ENCODE assay signal across 12 mouse cellular contexts in the genomic region with DNA sequence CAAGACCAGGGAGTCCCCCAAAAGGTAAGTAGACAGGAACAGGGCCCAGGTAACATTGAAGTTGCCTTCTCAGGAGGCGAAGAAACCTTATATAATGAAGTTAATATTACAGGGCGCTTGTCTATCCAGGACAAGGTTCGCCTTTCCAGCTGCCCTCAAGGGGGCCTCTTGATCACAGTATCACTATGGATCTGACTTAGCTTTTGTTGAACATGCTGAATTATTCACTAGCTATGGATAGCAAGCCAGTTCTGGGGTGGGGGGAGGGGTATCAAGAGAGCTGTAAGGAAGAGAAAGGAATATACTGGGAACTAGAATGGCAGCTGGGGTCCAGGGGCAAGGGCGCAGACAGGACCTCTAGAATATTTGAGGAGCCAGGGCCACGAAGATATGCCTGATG. TPM values are rescaled to one million over a fixed set of nuclear protein-coding genes. Genes with fewer than 3 reads are reported as not detected.
DNase-seq lines count a peak whose midpoint lies in the region; ATAC-seq and TF ChIP-seq lines count a peak whose summit lies in the region.
"Had no signal": no experiment of that assay in that cellular context is flagged by ENCODE, and none has a peak within 500 bp of the region (broad histone marks: within the 10 kb centered on the region; RNA-seq: fewer than 3 reads in every experiment).

No protein-coding gene starts in this region.

- intact Hi-C loops in gastrocnemius, adult 2 months (cut with DNase I), result no loop called here
- intact Hi-C loops in left cerebral cortex, adult 2 months (cut with DNase I), result no loop called here
- intact Hi-C loops in left cerebral cortex, postnatal 14 days (cut with DNase I), result loop anchor here (5.0 kb wide), 1 partner anchor 55 kb away; no protein-coding TSS in a partner anchor

- H3K9me3 ChIP-seq in hindbrain, embryonic 13.5 days, result no peaks in the 10 kb centered on the region
- no peaks in the 10 kb centered on the region for H3K9me3 ChIP-seq in midbrain, embryonic 16.5 days (replicated peaks; ENCODE audit: control insufficient read depth, low read length, poor library complexity, severe bottlenecking)
- H3K9me3 ChIP-seq: heart, embryonic 15.5 days had no signal

- H3K27me3 ChIP-seq in hindbrain, embryonic 13.5 days, result no peaks in the 10 kb centered on the region
- no peaks in the 10 kb centered on the region for H3K27me3 ChIP-seq in midbrain, embryonic 16.5 days (ENCODE audit: control insufficient read depth, insufficient read depth, low read depth, low read length)
- H3K27me3 ChIP-seq: heart, embryonic 15.5 days had no signal

- 0 out of 2 replicates have a peak overlapping the region, but pooled peaks have one; percentile 4 for H3K4me2 ChIP-seq in hindbrain, embryonic 13.5 days
- no peak overlapping the region for H3K4me2 ChIP-seq in midbrain, embryonic 16.5 days (ENCODE audit: low read length)
- H3K4me2 ChIP-seq: heart, embryonic 15.5 days had no signal

- no peak overlapping the region for H3K4me3 ChIP-seq in gastrocnemius, adult 2 months
- H3K4me3 ChIP-seq in left cerebral cortex, adult 2 months, result no peak overlapping the region
- no peak overlapping the region for H3K4me3 ChIP-seq in hindbrain, embryonic 13.5 days
- H3K4me3 ChIP-seq in midbrain, embryonic 16.5 days (ENCODE audit: low read depth, low read length), result no peak overlapping the region
- H3K4me3 ChIP-seq: heart, embryonic 15.5 days; myocyte had no signal

- WGBS in hindbrain, embryonic 13.5 days, result 58% methylated on average over 5 of the region's 5 CpGs
- 38% methylated on average over 5 of the region's 5 CpGs for WGBS in midbrain, embryonic 16.5 days

- peaks cover 75% of the 10 kb centered on the region for H3K4me1 ChIP-seq in hindbrain, embryonic 13.5 days (replicated peaks)
- peaks cover 46% of the 10 kb centered on the region for H3K4me1 ChIP-seq in midbrain, embryonic 16.5 days (ENCODE audit: control insufficient read depth, insufficient read depth, low read length)

- TF ChIP-seq CTCF in gastrocnemius, adult 2 months (IDR thresholded peaks at IDR 0.05), result no peak
- TF ChIP-seq CTCF in left cerebral cortex, adult 2 months (IDR thresholded peaks at IDR 0.05), result no peak

- no peak for DNase-seq in gastrocnemius, adult 2 months
- DNase-seq in gastrocnemius, postnatal 4 days (ENCODE audit: low spot score in 2 of 2), result no peak
- DNase-seq in left cerebral cortex, adult 2 months (ENCODE audit: extremely low spot score in 1 of 2, low spot score in 2 of 2), result no peak
- no peak for DNase-seq in left cerebral cortex, postnatal 14 days (ENCODE audit: low spot score in 2 of 2)
- DNase-seq in cerebellum, postnatal 36 days, result no peak
- no peak for DNase-seq in right cerebral cortex, adult 18-20 months
- DNase-seq: B cell, adult 2 months; cerebellum, adult 18-20 months had no signal

- peak overlapping the region; percentile 51 for H3K9ac ChIP-seq in hindbrain, embryonic 13.5 days
- no peak overlapping the region for H3K9ac ChIP-seq in midbrain, embryonic 16.5 days (ENCODE audit: low read depth, low read length)
- H3K9ac ChIP-seq: heart, embryonic 15.5 days had no signal

- ATAC-seq in hindbrain, embryonic 13.5 days (ENCODE audit: low FRiP score), result no peak
- no peak for ATAC-seq in midbrain, embryonic 16.5 days

- peaks cover 9% of the 10 kb centered on the region; the same call in 1 of the 2 replicates for H3K36me3 ChIP-seq in hindbrain, embryonic 13.5 days
- no peaks in the 10 kb centered on the region for H3K36me3 ChIP-seq in midbrain, embryonic 16.5 days (ENCODE audit: control insufficient read depth, insufficient read depth, low read length)
- H3K36me3 ChIP-seq: heart, embryonic 15.5 days had no signal

- H3K27ac ChIP-seq in gastrocnemius, adult 2 months, result peak overlapping the region; percentile 70
- peak overlapping the region; percentile 44; the same call in 1 of the 2 replicates for H3K27ac ChIP-seq in left cerebral cortex, adult 2 months
- peak overlapping the region; percentile 79 for H3K27ac ChIP-seq in hindbrain, embryonic 13.5 days
- peak overlapping the region; percentile 65 for H3K27ac ChIP-seq in midbrain, embryonic 16.5 days (ENCODE audit: low read length)

RNA-seq across cellular contexts. Expression of a gene that starts 18.7 kb away (rescaled TPM):
- total RNA-seq in gastrocnemius, adult 2 months (2021), result 10 to 100 TPM; 29.4 to 40.8 TPM
- total RNA-seq in gastrocnemius, postnatal 4 days (2021), result 10 to 100 TPM; 27.0 to 29.6 TPM
- 100 to 1,000 TPM; 178 to 192 TPM for total RNA-seq in left cerebral cortex, adult 2 months (2021)
- total RNA-seq in left cerebral cortex, postnatal 14 days (2021), result 100 to 1,000 TPM; 128 to 132 TPM
- 24.6 and 25.7 TPM in 2 replicates for polyA plus RNA-seq in hindbrain, embryonic 13.5 days (2015; fragmentation: Nextera tagmentation; extraction: Ambion mirVana)
- 33.3 and 38.1 TPM in 2 replicates for polyA plus RNA-seq in midbrain, embryonic 16.5 days (2015; fragmentation: Nextera tagmentation; extraction: Ambion mirVana)

RNA-seq across cellular contexts. Expression of a gene that starts 45.0 kb away (rescaled TPM):
- total RNA-seq in gastrocnemius, adult 2 months (2021), result 10 to 100 TPM in 1 of 2 experiments, 1 to 10 TPM in 1; 9.7 to 11.1 TPM
- 10 to 100 TPM; 20.9 to 22.0 TPM for total RNA-seq in gastrocnemius, postnatal 4 days (2021)
- total RNA-seq in left cerebral cortex, adult 2 months (2021), result 10 to 100 TPM; 44.9 to 45.5 TPM
- 10 to 100 TPM; 32.4 to 32.6 TPM for total RNA-seq in left cerebral cortex, postnatal 14 days (2021)
- polyA plus RNA-seq in hindbrain, embryonic 13.5 days (2015; fragmentation: Nextera tagmentation; extraction: Ambion mirVana), result 10.0 and 10.3 TPM in 2 replicates
- polyA plus RNA-seq in midbrain, embryonic 16.5 days (2015; fragmentation: Nextera tagmentation; extraction: Ambion mirVana), result 10.3 and 10.5 TPM in 2 replicates

RNA-seq across cellular contexts. Expression of a gene that starts 56.4 kb away (rescaled TPM):
- under 1 TPM; 0.38 to 0.98 TPM for total RNA-seq in gastrocnemius, adult 2 months (2021)
- 1 to 10 TPM; 2.8 to 2.9 TPM for total RNA-seq in gastrocnemius, postnatal 4 days (2021)
- 1 to 10 TPM; 1.4 TPM for total RNA-seq in left cerebral cortex, adult 2 months (2021)
- total RNA-seq in left cerebral cortex, postnatal 14 days (2021), result 1 to 10 TPM; 1.6 to 1.7 TPM
- polyA plus RNA-seq in hindbrain, embryonic 13.5 days (2015; fragmentation: Nextera tagmentation; extraction: Ambion mirVana), result 17.6 and 22.5 TPM in 2 replicates
- polyA plus RNA-seq in midbrain, embryonic 16.5 days (2015; fragmentation: Nextera tagmentation; extraction: Ambion mirVana), result 19.8 and 22.0 TPM in 2 replicates
